25 mouse cellular contexts compared by ENCODE assay signal in genomic region chr12:53722718-53723698, GRCm38 (mm10).
"Had no signal": no experiment of that assay in that cellular context is flagged by ENCODE, and none has a peak within 500 bp of the region (broad histone marks: within the 10 kb centered on the region; RNA-seq: fewer than 3 reads in every experiment).

No protein-coding gene starts in this region.

- H3K4me3 ChIP-seq: gastrocnemius, adult 2 months; heart, embryonic 10.5 days; heart, embryonic 12.5 days; hindbrain, embryonic 10.5 days; hindbrain, embryonic 12.5 days; intestine, embryonic 15.5 days; layer of hippocampus, adult 2 months; left cerebral cortex, adult 2 months; limb, embryonic 10.5 days; limb, embryonic 12.5 days had no signal

- H3K27me3 ChIP-seq: heart, embryonic 12.5 days; hindbrain, embryonic 12.5 days; intestine, embryonic 15.5 days; limb, embryonic 12.5 days had no signal

- H3K27ac ChIP-seq: gastrocnemius, adult 2 months; heart, embryonic 10.5 days; hindbrain, embryonic 10.5 days; hindbrain, embryonic 12.5 days; hindbrain, embryonic 14.5 days; intestine, embryonic 15.5 days; layer of hippocampus, adult 2 months; left cerebral cortex, adult 2 months; limb, embryonic 10.5 days; limb, embryonic 12.5 days had no signal

- DNase-seq: gastrocnemius, adult 2 months; gastrocnemius, postnatal 10 days; gastrocnemius, postnatal 25 days; heart, adult 18-20 months; heart, postnatal 10 days; heart, postnatal 4 days; kidney, adult 18-20 months; kidney, adult 8-10 months; kidney, postnatal 10 days; kidney, postnatal 25 days; kidney, postnatal 4 days; liver had no signal

- ATAC-seq: hindbrain, embryonic 16.5 days; inflammation-experienced regulatory T-cells, adult 6 months; intestine, embryonic 15.5 days; intestine, postnatal 0 days had no signal

- H3K36me3 ChIP-seq: heart, embryonic 10.5 days; heart, embryonic 12.5 days; hindbrain, embryonic 12.5 days; intestine, embryonic 15.5 days; limb, embryonic 10.5 days; limb, embryonic 12.5 days had no signal

- H3K4me2 ChIP-seq: heart, embryonic 12.5 days; hindbrain, embryonic 12.5 days; hindbrain, embryonic 14.5 days; intestine, embryonic 15.5 days; limb, embryonic 12.5 days had no signal

- H3K9ac ChIP-seq: heart, embryonic 12.5 days; hindbrain, embryonic 12.5 days; hindbrain, embryonic 14.5 days; intestine, embryonic 15.5 days; limb, embryonic 12.5 days had no signal

- H3K9me3 ChIP-seq: heart, embryonic 10.5 days; heart, embryonic 12.5 days; hindbrain, embryonic 10.5 days; hindbrain, embryonic 12.5 days; intestine, embryonic 15.5 days; limb, embryonic 10.5 days; limb, embryonic 12.5 days had no signal

- H3K4me1 ChIP-seq: heart, embryonic 10.5 days; heart, embryonic 12.5 days; hindbrain, embryonic 10.5 days; hindbrain, embryonic 12.5 days; intestine, embryonic 15.5 days had no signal
